Mouse (Mus musculus): Measurements from ENCODE around the gene Elmod1. TPM values are rescaled to one million over a fixed set of nuclear protein-coding genes. Genes with fewer than 3 reads are reported as not detected.
"Not testable (repeated sequence)": the region's sequence is repeated elsewhere in the genome, so short reads cannot be mapped to it uniquely, and the experiment has no call there.

Elmod1 gene
- 3.4 and 3.8 TPM in 2 replicates for polyA plus RNA-seq (2015; fragmentation: Nextera tagmentation; extraction: Ambion mirVana)

DNA sequence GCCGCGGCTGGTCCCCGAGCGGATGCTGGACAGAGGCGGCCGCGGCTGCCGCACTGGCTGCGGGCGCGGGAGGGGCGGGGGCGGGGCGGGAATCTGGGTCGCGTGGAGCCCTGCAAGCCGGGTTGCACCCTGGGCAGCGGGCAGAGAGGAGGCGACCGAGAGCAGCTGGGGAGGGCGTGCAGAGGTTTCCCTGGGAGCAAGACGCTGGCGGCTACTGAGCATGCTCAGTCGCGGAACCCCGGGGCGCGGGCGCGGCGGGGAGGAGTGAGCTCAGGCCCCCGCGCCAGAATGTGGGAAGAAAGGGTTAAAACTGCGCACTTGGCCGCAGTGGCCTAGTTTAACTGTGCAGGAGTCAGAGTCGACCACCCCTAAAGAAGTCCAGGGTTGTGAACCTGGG is at the start of gene Elmod1:
Gene Elmod1, minus strand, starts transcription at position 180 of the 397 bp plus-strand sequence.
- Histone ChIP-seq H3K4me3 (peak within 1 kb of the TSS; percentile 48), H3K9me3 (no peaks in the 10 kb centered on the region), H3K27me3 (peaks cover 18% of the 10 kb centered on the region), H3K9ac (0 out of 2 replicates have a peak within 1 kb of the TSS, but pooled peaks have one; percentile 14), H3K4me1 (peaks cover 15% of the 10 kb centered on the region), H3K4me2 (peak within 1 kb of the TSS; percentile 96), H3K27ac (no peak within 1 kb of the TSS), H3K36me3 (no peaks in the 10 kb centered on the region)
- WGBS, result under 1% methylated on average over 34 of the region's 36 CpGs
- ATAC-seq (ENCODE audit: insufficient number of reproducible peaks, low FRiP score, low TSS enrichment, low read depth), result no peak

GRCm38 (mm10) chr9:54022795-54023194 is 47.7 kb upstream of the Elmod1 start:
- no peak overlapping the region for H3K9ac ChIP-seq
- H3K27me3 ChIP-seq, result no peaks in the 10 kb centered on the region
- no peak overlapping the region for H3K4me3 ChIP-seq
- 46% methylated on average over 3 of the region's 3 CpGs for WGBS
- no peaks in the 10 kb centered on the region for H3K9me3 ChIP-seq
- no peak for ATAC-seq (ENCODE audit: insufficient number of reproducible peaks, low FRiP score, low TSS enrichment, low read depth)
- no peaks in the 10 kb centered on the region for H3K36me3 ChIP-seq
- H3K4me1 ChIP-seq, result no peaks in the 10 kb centered on the region
- no peak overlapping the region for H3K4me2 ChIP-seq
- no peak overlapping the region for H3K27ac ChIP-seq

- Histone ChIP-seq H3K27me3 (no peaks in the 10 kb centered on the region), H3K4me2 (no peak overlapping the region), H3K36me3 (no peaks in the 10 kb centered on the region), H3K4me1 (0 out of 2 replicates have a peak, but pooled peaks cover 4% of the 10 kb centered on the region), H3K9ac (no peak overlapping the region), H3K9me3 (no peaks in the 10 kb centered on the region), H3K27ac (no peak overlapping the region), H3K4me3 (no peak overlapping the region)
- 62% methylated on average over 1 of the region's 1 CpGs for WGBS
- no peak for ATAC-seq (ENCODE audit: insufficient number of reproducible peaks, low FRiP score, low TSS enrichment, low read depth)
Measured at GRCm38 (mm10) chr9:53994528-53994927, 19.4 kb upstream of the Elmod1 start.

GRCm38 (mm10) chr9:53992567-53992966 is 17.5 kb upstream of the Elmod1 start:
- H3K9me3 ChIP-seq, result not testable (repeated sequence)

DNA sequence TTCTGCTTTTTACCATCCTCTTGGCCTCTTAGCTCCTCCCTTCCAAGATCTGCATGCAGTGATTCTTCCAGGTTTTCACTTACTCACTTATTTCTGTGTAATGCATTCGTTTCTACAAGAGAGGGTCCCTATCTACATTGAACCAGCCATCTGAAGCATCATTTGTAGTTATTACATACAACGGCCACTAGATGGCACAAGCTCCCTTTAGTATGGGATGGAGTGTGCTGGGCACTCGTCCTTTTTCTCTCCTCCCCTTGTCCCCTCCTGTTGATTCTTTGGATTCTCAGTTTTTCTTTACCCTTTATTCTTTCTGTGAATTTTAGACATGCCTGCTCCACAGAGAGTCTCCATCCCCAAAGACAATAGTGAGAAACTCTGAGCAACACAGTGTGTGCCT is 15.8 kb upstream of the Elmod1 start:
- 2% methylated on average over 3 of the region's 3 CpGs for WGBS
- Histone ChIP-seq H3K4me1 (0 out of 2 replicates have a peak, but pooled peaks cover 4% of the 10 kb centered on the region), H3K4me3 (no peak overlapping the region), H3K9ac (no peak overlapping the region), H3K36me3 (no peaks in the 10 kb centered on the region), H3K27me3 (0 out of 2 replicates have a peak, but pooled peaks cover 4% of the 10 kb centered on the region), H3K27ac (no peak overlapping the region), H3K9me3 (no peaks in the 10 kb centered on the region), H3K4me2 (no peak overlapping the region)
- ATAC-seq (ENCODE audit: insufficient number of reproducible peaks, low FRiP score, low TSS enrichment, low read depth), result peak; percentile 30; the same call in 1 of the 2 replicates

More at GRCm38 (mm10) chr9:53992567-53992966, 17.5 kb upstream of the Elmod1 start:
- H3K27me3 ChIP-seq; H3K9ac ChIP-seq; H3K4me2 ChIP-seq; ATAC-seq (ENCODE audit: insufficient number of reproducible peaks, low FRiP score, low TSS enrichment, low read depth); H3K36me3 ChIP-seq; H3K27ac ChIP-seq; H3K4me3 ChIP-seq; H3K4me1 ChIP-seq: not testable (repeated sequence)

DNA sequence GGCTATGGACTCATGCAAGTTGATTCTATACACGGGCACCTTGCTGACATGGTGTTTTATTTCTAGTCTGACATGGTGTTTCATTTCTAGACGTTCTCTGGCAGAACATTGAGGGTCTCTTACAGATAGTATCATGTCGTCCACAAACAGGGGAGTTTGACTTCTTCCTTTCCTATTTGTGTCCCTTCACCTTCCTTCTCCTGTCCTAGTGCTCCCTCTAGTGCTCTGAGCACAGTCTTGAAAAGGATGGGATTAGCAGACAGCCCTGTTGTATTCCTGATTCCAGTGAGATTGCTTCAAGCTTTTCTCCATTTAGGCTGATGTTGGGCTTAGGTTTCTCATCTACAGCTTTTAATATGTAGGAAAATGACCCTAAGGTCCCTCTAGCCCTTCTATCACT is 11.9 kb upstream of the Elmod1 start:
- H3K27ac ChIP-seq, result no peak overlapping the region
- 0 out of 2 replicates have a peak, but pooled peaks cover 4% of the 10 kb centered on the region for H3K4me1 ChIP-seq
- ATAC-seq (ENCODE audit: insufficient number of reproducible peaks, low FRiP score, low TSS enrichment, low read depth), result no peak
- H3K9ac ChIP-seq, result no peak overlapping the region
- H3K4me3 ChIP-seq, result no peak overlapping the region
- no peaks in the 10 kb centered on the region for H3K36me3 ChIP-seq
- H3K9me3 ChIP-seq, result no peaks in the 10 kb centered on the region
- 0 out of 2 replicates have a peak, but pooled peaks cover 4% of the 10 kb centered on the region for H3K27me3 ChIP-seq
- WGBS, result 36% methylated on average over 3 of the region's 3 CpGs
- H3K4me2 ChIP-seq, result no peak overlapping the region

- Histone ChIP-seq H3K4me3 (no peak overlapping the region), H3K9me3 (no peaks in the 10 kb centered on the region), H3K4me2 (no peak overlapping the region), H3K4me1 (no peaks in the 10 kb centered on the region), H3K27me3 (0 out of 2 replicates have a peak, but pooled peaks cover 4% of the 10 kb centered on the region), H3K9ac (no peak overlapping the region), H3K27ac (no peak overlapping the region), H3K36me3 (no peaks in the 10 kb centered on the region)
- no peak for ATAC-seq (ENCODE audit: insufficient number of reproducible peaks, low FRiP score, low TSS enrichment, low read depth)
- 32% methylated on average over 9 of the region's 9 CpGs for WGBS
Measured at GRCm38 (mm10) chr9:53984868-53985267, 9.8 kb upstream of the Elmod1 start.

- 1% methylated on average over 42 of the region's 42 CpGs for WGBS
- H3K27ac ChIP-seq, result no peak overlapping the region
Measured at GRCm38 (mm10) chr9:53974328-53975121, 576 bp downstream of the Elmod1 start.

GRCm38 (mm10) chr9:53973929-53974327 is 1.2 kb downstream of the Elmod1 start:
- Histone ChIP-seq H3K4me2 (no peak overlapping the region), H3K9me3 (no peaks in the 10 kb centered on the region), H3K27me3 (peaks cover 18% of the 10 kb centered on the region), H3K27ac (no peak overlapping the region), H3K4me3 (peak overlapping the region; percentile 48; the same call in 1 of the 2 replicates), H3K36me3 (no peaks in the 10 kb centered on the region), H3K9ac (no peak overlapping the region), H3K4me1 (peaks cover 15% of the 10 kb centered on the region)
- ATAC-seq (ENCODE audit: insufficient number of reproducible peaks, low FRiP score, low TSS enrichment, low read depth), result no peak
- WGBS, result 20% methylated on average over 13 of the region's 13 CpGs

More at GRCm38 (mm10) chr9:53974328-53975121, 576 bp downstream of the Elmod1 start:
- Histone ChIP-seq H3K4me3 (peak overlapping the region; percentile 48), H3K27me3 (peaks cover 18% of the 10 kb centered on the region), H3K4me1 (peaks cover 15% of the 10 kb centered on the region), H3K36me3 (no peaks in the 10 kb centered on the region), H3K4me2 (peak overlapping the region; percentile 96), H3K9me3 (no peaks in the 10 kb centered on the region), H3K9ac (0 out of 2 replicates have a peak overlapping the region, but pooled peaks have one; percentile 14)
- ATAC-seq (ENCODE audit: insufficient number of reproducible peaks, low FRiP score, low TSS enrichment, low read depth), result no peak

DNA sequence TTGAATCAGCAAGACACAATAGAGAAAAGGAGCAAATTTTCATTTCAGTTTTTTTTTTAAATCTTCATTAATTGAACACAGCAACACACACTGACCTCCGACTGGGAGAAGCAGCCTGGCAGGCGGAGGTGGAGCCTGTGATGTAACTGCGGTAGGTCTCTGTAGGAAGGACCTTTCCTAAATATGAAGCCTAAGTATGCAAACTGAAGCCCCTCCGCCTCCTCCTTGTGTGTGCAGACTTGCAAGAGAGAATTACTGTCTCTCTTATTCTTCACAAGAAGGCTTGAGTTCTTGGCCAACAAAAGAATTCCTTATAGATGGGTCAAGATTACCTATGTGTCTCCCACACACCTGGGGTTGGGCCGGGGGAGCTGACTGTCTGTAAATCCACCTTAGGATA is 1.9 kb downstream of the Elmod1 start:
- WGBS, result 54% methylated on average over 5 of the region's 5 CpGs
- Histone ChIP-seq H3K36me3 (no peaks in the 10 kb centered on the region), H3K27me3 (peaks cover 18% of the 10 kb centered on the region), H3K4me2 (no peak overlapping the region), H3K9me3 (no peaks in the 10 kb centered on the region), H3K4me3 (no peak overlapping the region), H3K27ac (no peak overlapping the region), H3K4me1 (peaks cover 15% of the 10 kb centered on the region), H3K9ac (no peak overlapping the region)
- ATAC-seq (ENCODE audit: insufficient number of reproducible peaks, low FRiP score, low TSS enrichment, low read depth), result no peak

- Histone ChIP-seq H3K27ac (no peak overlapping the region), H3K9me3 (no peaks in the 10 kb centered on the region), H3K27me3 (peaks cover 18% of the 10 kb centered on the region)
Measured at GRCm38 (mm10) chr9:53972358-53972757, 2.7 kb downstream of the Elmod1 start.

DNA sequence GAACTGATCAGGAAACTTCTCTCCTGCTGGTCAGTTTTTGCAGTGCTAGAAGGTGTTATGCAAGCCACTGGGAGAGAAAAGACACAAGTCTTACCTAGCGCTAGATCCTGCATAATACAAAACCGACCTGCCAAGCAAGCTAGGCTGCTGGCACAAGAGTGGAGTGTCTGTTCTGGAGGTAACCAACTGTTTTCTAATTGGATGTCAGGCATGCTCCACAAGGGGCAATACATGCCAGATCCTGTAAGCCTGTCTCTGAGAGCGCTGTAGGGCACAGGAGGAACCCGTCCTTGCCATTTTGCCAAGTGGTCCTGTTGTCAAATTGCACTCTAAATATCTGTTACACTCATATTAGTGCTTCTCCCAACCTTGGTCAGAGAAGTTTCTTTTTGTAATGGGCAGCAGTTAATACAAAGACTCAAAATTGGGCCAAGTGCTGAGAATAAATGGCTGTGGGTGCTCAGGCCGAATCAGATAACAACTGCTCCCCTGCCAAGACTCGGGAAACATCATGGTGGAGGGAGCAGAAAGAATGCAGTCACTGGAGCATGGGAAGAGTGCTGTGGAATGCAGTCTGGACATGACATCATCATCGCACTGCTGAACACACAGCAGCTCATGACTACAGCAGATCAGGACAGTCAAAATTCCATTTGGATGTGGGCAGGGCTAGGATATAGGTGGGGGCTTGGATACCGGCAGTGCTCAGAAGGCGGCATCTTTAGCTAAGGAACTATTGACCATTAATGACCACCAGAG is 7.3 kb downstream of the Elmod1 start:
- H3K27me3 ChIP-seq, result no peaks in the 10 kb centered on the region
- H3K4me1 ChIP-seq, result no peaks in the 10 kb centered on the region
- WGBS, result 46% methylated on average over 9 of the region's 9 CpGs
- no peak overlapping the region for H3K9ac ChIP-seq
- H3K4me2 ChIP-seq, result no peak overlapping the region
- no peak overlapping the region for H3K4me3 ChIP-seq
- H3K27ac ChIP-seq, result no peak overlapping the region
- no peak for ATAC-seq (ENCODE audit: insufficient number of reproducible peaks, low FRiP score, low TSS enrichment, low read depth)
- H3K9me3 ChIP-seq, result no peaks in the 10 kb centered on the region
- H3K36me3 ChIP-seq, result no peaks in the 10 kb centered on the region

More at GRCm38 (mm10) chr9:53972358-53972757, 2.7 kb downstream of the Elmod1 start:
- Histone ChIP-seq H3K36me3 (no peaks in the 10 kb centered on the region), H3K9ac (no peak overlapping the region), H3K4me3 (no peak overlapping the region), H3K4me2 (no peak overlapping the region), H3K4me1 (peaks cover 15% of the 10 kb centered on the region)
- ATAC-seq (ENCODE audit: insufficient number of reproducible peaks, low FRiP score, low TSS enrichment, low read depth), result no peak
